Mouse (Mus musculus): Measurements from ENCODE around the gene Prss33.
"Not testable (repeated sequence)": the region's sequence is repeated elsewhere in the genome, so short reads cannot be mapped to it uniquely, and the experiment has no call there.

The Prss33 gene

DNA sequence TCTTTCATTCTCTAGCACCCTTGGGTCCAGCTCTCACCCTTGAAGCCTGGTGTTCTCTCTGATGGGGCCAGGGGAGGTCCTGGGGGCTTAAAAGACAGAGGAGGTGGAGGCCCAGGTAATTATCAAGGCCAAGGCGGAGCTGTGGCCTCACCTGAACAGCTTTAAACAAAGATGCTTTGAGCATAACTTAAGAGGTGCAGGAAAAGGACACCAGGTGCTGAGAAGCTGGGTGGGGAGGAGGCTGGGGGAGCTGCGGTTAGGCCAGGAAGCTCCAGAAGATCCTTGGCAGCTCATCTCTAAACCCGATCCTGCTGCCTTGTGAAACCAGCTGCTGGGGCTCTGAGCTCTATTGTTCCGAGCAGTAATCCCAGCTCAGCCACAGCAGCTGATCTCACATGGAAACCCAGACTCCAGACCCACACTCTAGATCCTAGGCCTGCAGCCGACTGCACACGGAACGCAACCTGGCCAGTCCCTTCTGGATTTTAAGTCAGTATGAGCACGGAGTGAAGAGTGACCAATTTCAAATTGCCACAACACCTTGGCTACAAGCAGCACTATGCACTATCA is at the start of gene Prss33:
Prss33 (minus strand) TSS at position 51 of the 570 bp plus-strand sequence.
- DNase-seq (ENCODE audit: low read depth, low spot score): no peak

DNA sequence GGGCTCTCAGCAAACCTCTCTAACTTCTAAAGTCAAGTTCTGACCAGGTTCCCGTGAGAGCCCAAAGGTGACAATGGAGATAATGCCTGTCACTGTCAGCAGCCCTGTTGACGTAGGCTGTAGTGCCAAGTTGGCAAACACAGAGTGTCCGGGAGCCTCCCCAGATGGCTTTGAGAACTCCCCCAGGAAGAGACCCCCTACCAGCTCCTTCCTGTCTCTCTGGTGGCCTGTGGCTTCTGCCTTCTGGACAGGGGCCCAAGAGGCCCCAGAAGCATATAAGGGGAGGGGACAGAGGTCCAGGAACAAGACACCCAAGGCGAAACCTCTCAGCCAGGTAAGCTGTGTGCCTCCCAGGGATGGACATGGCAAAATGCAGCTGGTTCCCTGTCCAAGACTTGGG is 44.7 kb upstream of the Prss33 start, which contains the start of the genes Dcpp1 and Dcpp2:
Dcpp1 (plus strand) TSS at position 301 of the 400 bp plus-strand sequence.
Dcpp2 (plus strand) TSS at position 305 of the 400 bp plus-strand sequence.
- not testable (repeated sequence) for DNase-seq (ENCODE audit: low read depth, low spot score)

DNA sequence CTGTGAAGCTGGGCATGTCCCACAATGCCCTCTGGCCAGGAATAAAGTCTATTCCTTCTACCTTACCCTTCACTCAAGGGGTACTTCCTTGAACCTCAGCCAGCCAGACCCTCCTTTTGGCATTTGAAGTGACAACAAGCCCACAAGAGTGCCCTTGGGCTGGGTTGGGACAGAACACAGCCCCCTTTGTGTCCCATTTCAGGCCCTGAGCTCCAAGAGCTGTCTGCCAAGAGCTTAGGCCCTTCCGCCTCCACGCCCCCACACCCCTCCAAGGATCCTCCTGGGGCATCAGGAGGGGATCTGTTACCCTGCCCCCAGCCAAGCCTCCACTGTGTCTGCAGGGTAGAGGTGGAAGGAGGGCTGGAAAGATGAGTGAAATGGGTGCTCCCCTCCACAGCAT is 41.3 kb upstream of the Prss33 start:
- no peak for DNase-seq (ENCODE audit: low read depth, low spot score)

DNA sequence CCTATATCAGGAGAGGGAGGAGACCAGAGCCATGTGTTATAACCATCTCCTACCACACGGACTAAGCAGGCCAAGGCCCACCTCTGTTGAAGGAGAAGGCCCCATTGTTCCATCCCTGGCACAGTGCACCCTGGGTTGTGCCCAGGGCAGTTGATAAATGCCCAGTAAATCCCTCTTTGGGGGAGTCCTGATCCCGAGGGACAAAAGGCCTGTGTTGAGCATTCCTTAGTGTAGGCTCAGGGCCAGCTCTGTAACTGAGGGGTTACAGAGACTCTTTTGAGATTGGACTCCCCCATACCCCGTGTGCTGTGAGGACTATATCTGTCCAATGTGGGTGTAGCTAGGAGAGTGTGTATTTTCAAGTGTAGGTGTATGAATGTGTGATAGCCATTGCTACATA is 40.9 kb upstream of the Prss33 start:
- DNase-seq (ENCODE audit: low read depth, low spot score): peak; percentile 42

DNA sequence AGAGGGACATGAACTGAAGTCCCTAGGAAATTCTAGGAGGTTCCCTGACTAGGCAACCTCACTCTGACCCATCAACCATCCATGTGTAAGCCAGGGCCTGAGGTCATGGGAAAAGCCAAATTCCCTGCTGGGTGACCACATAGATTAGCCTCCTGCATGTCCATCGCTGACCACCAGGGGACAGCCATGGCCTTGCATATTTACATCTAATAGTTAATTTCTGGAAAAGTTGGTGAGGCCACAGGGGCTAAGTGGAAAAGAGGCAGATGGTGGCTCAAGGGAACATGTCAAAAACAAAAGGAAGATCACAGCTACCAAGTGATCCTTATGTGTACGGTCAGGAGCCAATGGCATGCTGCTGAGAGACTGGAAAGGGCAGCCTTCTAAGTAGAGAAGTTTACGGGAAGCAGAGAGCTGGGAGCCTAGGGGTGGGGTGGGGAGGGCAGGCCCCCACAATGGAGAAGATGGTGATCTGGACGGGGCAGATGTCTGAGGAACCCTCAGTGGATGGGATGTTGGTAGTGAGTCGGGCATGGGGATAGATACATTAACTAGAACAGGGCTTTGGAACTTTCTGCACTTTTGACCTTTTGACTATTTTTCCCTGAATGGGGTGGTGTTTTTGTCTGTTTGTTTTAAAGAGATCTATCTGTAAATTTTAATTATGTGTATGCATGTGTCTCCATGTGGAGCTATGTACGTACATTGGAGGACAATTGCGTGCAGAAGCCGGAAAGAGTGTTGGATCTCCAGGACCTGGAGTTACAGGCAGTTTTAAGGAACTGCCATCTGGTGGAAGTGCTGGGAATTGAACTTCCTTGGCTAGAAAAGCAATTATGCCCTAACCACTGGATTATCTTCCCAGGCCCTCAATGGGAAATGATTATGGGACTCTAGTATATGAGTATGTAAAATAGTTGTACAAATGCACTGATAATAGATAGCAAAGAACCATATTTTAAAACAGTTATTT is 38.3 kb upstream of the Prss33 start:
- DNase-seq (ENCODE audit: low read depth, low spot score): no peak

DNA sequence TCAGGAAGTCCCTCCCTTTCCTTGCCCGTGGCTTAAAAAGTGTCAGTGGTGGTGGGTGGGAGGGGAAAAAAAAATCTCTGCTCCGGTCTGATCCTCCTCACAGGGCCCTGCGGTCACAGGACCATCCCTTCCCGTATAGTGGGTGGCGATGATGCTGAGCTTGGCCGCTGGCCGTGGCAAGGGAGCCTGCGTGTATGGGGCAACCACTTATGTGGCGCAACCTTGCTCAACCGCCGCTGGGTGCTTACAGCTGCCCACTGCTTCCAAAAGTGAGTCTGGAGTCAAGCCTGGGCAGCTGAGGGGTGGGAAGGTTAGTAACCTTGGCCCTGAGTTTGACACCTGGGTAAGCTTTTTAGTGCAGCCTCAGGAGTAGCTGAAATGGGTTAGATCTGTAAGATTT is 32.7 kb upstream of the Prss33 start:
- no peak for DNase-seq (ENCODE audit: low read depth, low spot score)

DNA sequence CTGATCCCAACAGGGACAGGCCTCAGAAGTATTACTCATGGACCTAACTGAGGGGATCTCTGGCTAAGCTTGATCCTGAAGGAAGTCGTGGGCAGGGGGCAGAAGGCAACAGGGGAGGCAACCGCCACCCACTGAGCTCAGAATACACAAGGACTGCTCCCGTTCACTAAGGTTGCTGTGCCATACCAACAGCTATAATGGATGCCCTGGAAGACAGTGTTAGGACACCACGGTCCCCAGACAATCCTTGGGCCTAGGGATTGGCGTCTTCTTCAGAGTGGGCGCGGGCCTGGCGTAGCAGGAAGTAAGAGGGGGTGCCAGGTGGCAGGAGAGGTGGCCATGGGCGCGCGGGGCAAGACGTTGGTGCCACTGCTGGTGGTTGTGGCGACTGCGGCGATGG is 31.9 kb upstream of the Prss33 start, which contains the start of gene Prss21:
Prss21 (plus strand) TSS at position 301 of the 400 bp plus-strand sequence.
- no peak for DNase-seq (ENCODE audit: low read depth, low spot score)

DNA sequence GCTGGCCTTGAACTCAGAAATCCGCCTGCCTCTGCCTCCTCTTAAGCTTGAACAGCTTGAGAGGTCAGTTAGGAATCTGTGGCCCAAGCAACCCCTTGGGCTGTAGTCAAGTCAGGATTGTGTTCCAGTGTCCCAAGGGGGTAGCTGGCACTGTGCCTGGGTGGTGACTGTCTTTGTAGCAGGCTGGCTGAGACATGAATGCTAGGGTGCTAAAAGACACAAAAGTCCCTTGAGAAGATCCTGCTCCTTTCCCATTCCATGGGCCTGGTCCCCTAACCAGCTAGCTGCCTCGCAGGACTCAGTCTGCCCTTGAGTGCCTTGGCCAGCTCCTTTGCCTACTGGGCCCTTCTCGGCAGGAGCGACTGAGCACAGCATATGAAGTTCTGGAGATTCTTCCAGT is 27.1 kb upstream of the Prss33 start:
- no peak for DNase-seq (ENCODE audit: low read depth, low spot score)

DNA sequence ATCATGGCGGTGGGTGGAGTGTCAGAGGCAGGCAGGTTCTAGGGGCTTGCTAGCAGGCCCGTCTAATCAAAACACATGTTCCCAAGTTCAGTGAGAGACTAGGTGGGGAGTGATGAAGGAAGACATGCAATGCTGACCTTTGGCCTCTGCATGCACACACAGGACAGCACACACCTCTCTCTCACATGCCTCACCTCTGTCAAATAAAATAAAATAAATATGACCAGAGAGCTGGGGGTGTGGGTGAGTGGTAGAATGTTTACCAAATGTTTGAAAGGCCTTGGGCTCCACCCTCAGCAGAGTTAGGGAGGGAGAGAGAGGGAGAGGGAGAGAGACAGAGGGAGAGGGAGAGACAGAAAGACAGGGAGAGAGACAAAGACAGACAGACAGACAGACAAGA is 22.1 kb upstream of the Prss33 start:
- no peak for DNase-seq (ENCODE audit: low read depth, low spot score)

DNA sequence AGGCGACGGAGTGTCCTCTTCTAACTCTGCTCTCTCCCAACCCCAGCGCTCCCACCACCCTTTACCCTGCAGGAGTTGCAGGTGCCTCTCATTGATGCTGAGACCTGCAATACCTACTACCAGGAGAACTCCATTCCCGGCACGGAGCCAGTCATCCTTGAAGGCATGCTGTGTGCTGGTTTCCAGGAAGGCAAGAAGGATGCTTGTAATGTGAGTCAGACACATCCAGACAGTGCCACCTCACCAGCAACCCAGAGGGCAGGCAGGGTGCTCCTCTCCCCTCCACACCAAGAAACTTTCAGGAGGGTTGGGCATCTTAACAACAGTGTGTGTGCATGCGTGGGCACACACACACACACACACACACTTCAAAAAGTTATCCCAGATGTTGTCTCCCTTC is 21.3 kb upstream of the Prss33 start:
- no peak for DNase-seq (ENCODE audit: low read depth, low spot score)

DNA sequence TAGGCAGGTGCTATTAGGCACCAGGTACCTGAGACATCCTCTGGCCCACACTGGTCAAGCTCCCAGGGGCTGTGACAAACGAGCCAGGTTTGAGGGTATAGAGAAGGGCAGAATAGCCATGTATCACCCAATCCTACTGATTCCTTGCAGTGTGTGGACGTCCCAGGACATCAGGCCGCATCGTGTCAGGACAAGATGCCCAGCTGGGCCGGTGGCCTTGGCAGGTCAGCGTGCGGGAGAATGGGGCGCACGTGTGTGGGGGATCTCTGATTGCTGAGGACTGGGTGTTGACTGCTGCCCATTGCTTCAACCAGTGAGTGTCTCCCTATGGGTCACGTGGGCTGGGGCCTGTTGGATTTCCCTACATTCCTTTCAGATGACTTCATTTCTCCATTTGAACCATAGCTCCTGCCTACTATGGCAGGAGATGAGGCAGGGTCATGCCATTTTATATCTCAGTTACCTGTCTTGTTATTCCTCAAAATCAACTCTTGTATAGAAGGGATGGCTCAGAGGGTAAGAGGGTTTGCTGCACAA is 18.4 kb upstream of the Prss33 start:
- no peak for DNase-seq (ENCODE audit: low read depth, low spot score)

DNA sequence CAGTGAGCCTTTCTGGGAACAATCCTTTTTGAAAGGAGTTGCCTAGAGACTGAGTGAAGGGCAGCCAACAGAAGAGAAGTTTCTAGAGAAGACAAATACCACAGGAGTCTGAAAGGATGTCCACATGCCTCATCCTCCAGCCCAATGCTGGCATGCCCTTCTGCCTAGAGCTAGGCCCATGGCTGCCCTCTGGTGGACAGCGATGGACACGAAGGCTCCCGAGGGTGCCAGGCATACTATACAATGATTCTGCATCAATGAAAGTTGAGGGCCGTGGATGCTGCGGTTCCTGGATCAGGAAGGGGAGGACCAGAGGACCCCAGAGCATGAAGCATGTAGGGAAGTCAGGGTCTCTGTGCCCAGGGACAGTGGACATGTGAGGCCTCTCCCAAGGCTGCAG is 17.4 kb upstream of the Prss33 start:
- DNase-seq (ENCODE audit: low read depth, low spot score): no peak

DNA sequence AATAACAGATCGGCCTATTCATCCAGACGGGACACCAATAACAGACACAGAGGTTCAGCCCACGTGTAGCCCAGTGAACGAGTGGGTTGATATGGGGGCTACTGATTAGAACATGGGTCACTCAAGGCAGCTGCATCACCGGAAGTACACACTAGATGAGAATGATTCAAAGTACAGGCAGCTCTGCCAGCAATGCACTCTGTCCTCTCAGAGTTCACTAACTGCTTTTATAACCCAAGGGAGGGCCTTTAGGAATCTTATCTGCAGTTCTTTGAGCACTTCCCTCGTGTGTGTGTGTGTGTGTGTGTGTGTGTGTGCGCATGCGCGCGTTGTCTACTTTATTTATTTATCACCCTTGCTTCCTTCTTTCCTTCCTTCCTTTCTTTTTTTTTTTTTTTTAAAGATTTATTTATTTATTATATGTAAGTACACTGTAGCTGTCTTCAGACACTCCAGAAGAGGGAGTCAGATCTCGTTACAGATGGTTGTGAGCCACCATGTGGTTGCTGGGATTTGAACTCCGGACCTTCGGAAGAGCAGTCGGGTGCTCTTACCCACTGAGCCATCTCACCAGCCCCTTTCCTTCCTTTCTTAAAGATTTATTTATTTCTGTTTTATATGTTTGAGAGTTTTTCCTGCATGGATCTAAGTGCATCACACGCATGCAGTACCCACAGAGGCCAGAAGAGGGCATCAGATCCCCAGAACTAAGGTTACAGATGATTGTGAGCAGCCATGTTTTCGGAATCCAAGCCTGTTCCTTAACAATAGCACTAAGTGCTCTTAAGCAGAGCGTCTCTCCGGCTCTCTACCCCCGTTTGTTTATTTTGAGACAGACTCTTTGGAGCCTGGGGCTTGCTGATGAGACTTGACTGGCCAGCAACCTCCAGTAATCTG is 15.2 kb upstream of the Prss33 start:
- DNase-seq (ENCODE audit: low read depth, low spot score): peak; percentile 19

DNA sequence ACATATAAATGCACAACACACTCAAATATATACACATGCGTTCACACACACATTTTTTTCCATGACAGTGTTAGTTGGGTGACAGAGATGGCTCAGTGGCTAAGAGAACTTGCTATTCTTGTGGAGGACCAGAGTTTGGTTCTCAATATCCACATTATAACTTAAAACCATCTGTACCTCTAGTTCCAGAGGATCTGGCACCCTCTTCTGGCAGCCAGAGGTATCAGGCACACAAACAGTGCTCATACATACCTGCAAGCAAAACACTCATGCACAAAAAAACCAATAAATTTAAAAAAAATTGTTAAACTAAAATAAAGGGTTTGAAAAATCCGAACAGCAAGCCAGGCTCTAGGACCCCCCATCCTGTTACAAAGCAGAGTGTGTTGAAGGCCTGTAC is 14.2 kb upstream of the Prss33 start:
- DNase-seq (ENCODE audit: low read depth, low spot score): no peak

DNA sequence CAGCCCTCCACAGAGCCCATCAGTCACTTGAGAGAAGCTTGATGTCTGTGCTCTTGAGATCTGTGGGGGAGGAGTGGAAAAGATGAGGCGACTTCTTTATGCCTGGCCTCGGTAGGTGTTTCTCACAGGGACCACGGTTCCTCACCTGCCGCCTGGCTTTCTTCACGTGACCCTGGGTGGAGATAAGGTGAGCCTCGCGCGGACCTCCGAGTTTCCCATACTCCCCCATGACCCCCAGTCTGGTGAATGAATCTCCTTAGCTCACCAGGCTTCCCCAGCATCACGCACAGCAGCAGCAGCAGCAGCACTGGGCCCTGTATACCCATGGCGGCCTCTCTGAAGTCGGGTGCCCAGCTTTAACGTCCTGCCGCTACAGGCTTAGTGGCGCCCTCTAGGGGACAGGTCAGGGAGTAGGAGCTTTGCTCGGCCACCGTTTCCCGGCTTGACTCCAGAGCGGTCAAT is 8.0 kb upstream of the Prss33 start, which contains the start of the genes Prss32 and Prss41:
Prss32 (plus strand) TSS at position 44 of the 462 bp plus-strand sequence.
Prss41 (minus strand) TSS at position 361 of the 462 bp plus-strand sequence.
- DNase-seq (ENCODE audit: low read depth, low spot score): no peak

DNA sequence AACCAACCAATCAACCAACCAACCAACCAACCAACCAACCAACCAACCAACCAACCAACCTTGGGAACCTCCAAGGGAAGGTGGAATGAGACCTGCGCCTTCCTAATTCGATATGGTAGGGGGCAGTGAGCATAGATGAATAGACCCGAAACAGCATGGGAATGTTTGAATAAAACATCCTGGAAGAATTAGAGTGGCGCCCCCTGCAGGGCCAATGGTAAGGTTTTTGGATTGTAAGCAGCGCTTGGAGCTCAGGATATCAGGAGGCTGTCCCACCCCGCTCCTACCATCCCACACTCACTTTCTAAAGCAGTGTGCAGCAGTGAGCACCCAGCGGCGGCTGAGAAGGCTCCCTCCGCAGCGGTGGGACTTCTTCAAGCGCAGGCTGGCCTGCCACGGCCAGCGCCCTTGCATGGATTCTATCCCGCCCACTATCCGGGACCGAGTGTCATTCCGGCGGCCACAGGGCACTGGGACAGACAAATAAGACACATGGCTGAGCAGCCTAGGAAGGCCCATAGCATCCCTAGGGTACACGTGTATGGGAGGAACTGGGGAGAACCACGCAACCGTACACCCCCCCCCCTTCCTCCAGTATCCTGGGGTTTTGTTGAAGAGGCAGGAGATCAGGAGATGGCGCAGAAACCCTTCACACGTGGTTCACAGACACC is 7.4 kb upstream of the Prss33 start:
- DNase-seq (ENCODE audit: low read depth, low spot score): no peak

DNA sequence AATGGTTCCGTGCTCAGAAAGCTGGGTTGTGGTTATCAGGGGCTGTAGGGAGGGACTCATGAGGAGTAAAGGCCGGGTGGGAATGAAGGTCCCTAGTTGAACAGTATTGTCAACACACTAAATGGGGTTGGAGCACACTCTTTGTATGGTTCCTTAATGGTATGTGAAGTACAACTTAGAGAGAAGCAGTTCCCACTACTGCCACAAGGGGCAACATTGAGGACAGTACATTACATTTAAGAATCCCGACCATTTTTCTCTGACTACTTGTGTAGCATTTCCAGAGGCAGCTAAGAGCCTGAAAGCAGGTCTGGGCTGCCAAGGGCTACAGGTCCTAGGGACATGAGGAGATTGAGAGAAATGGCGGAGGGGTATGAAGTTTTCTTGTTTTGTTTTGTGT is 5.3 kb upstream of the Prss33 start:
- no peak for DNase-seq (ENCODE audit: low read depth, low spot score)

DNA sequence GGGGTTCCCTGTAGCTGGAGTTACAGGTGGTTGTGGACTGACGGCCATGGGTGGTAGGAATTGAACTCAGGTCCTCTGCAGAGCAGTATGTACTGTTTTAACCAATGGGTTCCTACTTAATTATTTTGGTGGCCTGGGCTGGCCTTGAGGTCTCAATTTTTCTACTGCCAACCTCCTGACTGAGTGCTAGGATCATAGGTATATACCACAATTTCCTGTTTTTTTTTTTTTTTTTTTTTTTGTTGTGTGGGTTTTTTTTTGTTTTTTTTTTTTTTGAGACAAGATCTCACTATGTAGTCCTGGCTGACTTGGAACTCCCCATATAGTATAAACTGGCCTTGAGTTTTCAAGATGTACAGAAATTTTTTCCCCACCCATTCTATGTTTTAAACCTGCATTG is 4.7 kb downstream of the Prss33 start:
- DNase-seq (ENCODE audit: low read depth, low spot score): no peak

DNA sequence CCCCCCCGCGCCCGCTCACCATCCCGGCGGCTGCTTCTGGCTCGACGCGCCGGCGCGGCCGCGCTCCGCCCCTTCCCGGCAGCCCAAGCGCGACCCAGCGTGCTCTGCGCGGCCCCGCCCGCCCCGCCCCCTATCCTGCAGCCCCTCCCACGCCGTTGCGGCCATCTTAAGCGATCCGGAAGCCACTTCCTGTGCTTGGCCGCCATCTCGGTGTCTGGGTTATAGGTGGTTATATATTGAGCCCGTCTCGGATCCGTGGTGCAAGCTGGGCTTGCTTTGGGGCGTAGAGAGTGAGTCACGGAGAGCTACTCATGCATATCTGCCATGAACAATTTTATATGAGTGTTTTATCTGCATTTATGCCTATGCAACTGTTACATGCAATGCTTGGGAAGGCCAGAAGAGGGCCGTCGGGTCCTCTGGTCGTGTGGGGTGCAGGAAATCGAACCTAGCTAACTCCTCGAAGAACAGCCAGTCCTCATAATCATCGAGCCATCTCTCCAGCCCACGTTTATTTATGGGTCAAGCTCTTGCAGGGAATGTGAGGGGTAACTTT is 6.7 kb downstream of the Prss33 start, which contains the start of gene Elob:
Elob (minus strand) TSS at position 73 of the 556 bp plus-strand sequence.
- DNase-seq (ENCODE audit: low read depth, low spot score): peak; percentile 84

Measured in telencephalon, adult 2 months (tissue).